Mouse (Mus musculus) heart, adult 2 months (tissue): ENCODE results near the gene Zdhhc14.

ENCODE experiments used
- CTCF ChIP-seq: fragments of 200-600 bp; IDR thresholded peaks from 2 replicates; pipeline ENCODE4 v1.8.1; 2022; ENCODE audit warnings: antibody characterized with exemption, mild to moderate bottlenecking, moderate library complexity
- EP300 ChIP-seq: fragments of 200-500 bp; IDR thresholded peaks from 2 replicates; pipeline ENCODE4 v1.6.1; 2011; ENCODE audit warnings: low read depth, low read length, control low read depth; ENCODE audit not compliant: insufficient read depth
- POLR2A ChIP-seq: fragments of 200-500 bp; IDR thresholded peaks from 2 replicates; pipeline ENCODE4 v1.6.1; 2011; ENCODE audit warnings: mild to moderate bottlenecking, low read depth, low read length, control low read depth; ENCODE audit not compliant: insufficient read depth

- TF ChIP-seq CTCF, result no peak
- no peak for TF ChIP-seq POLR2A
- no peak for TF ChIP-seq EP300
Measured at GRCm38 (mm10) chr17:5467177-5467576, 25.2 kb upstream of the Zdhhc14 start.
